Mouse (Mus musculus) kidney, embryonic 14.5 days (tissue): ENCODE results near the gene Fanci. TPM values are rescaled to one million over a fixed set of nuclear protein-coding genes. Genes with fewer than 3 reads are reported as not detected.

Source experiments
- ATAC-seq: fragments of 200-750 bp; cut with Nextera tagmentation; 2 replicates; pipeline ENCODE4 v1.8.0; 2017; ENCODE audit warnings: moderate number of reproducible peaks, mild to moderate bottlenecking, moderate TSS enrichment, moderate library complexity; ENCODE audit not compliant: low FRiP score, low TSS enrichment
- H3K27ac ChIP-seq: fragments of 300-500 bp; sonication (generic); 2 replicates; pipeline ENCODE4 v1.5.1; 2014; ENCODE audit warnings: low read depth, mild to moderate bottlenecking, low read length, moderate library complexity, mixed read lengths
- H3K27me3 ChIP-seq: fragments of 300-500 bp; sonication (generic); 2 replicates; pipeline ENCODE4 v1.6.1; 2014; ENCODE audit warnings: mild to moderate bottlenecking, low read length; ENCODE audit not compliant: control insufficient read depth, insufficient read depth
- H3K36me3 ChIP-seq: fragments of 300-500 bp; sonication (generic); 2 replicates; pipeline ENCODE4 v1.6.1; 2014; ENCODE audit warnings: low read length, mixed read lengths; ENCODE audit not compliant: control insufficient read depth, insufficient read depth
- H3K4me1 ChIP-seq: fragments of 300-500 bp; sonication (generic); 2 replicates; pipeline ENCODE4 v1.6.1; 2014; ENCODE audit warnings: low read length, mixed read lengths; ENCODE audit not compliant: control insufficient read depth, insufficient read depth
- H3K4me2 ChIP-seq: fragments of 300-500 bp; sonication (generic); replicated peaks from 2 replicates; pipeline ENCODE4 v1.6.1; 2014; ENCODE audit warnings: low read depth, mild to moderate bottlenecking, low read length
- H3K4me3 ChIP-seq: fragments of 300-500 bp; sonication (generic); 2 replicates; pipeline ENCODE4 v1.5.1; 2014; ENCODE audit warnings: mild to moderate bottlenecking, low read length
- H3K9ac ChIP-seq: fragments of 300-500 bp; sonication (generic); 2 replicates; pipeline ENCODE4 v1.6.1; 2014; ENCODE audit warnings: low read depth, mild to moderate bottlenecking, low read length, moderate library complexity
- H3K9me3 ChIP-seq: fragments of 300-500 bp; sonication (generic); 2 replicates; pipeline ENCODE4 v1.6.1; 2016; ENCODE audit warnings: low read length; ENCODE audit not compliant: control insufficient read depth
- WGBS: fragments of 180-500 bp; shearing (Covaris S2); extraction: QIAGEN DNeasy Blood & Tissue Kit; methylation state at CpG from one replicate; pipeline ENCODE4 v1.1.7; 2014; 5-methylcytosine and 5-hydroxymethylcytosine counted together
- polyA plus RNA-seq: library from polyadenylated mRNA; unstranded; fragments of >200 nt; fragmentation: Nextera tagmentation; extraction: Ambion mirVana; gene quantifications from 2 replicates; pipeline ENCODE4 v1.2.1, GENCODE M21; 2014

Gene Fanci
- polyA plus RNA-seq, 1 experiment from 2014 or later = 13.5 TPM

DNA sequence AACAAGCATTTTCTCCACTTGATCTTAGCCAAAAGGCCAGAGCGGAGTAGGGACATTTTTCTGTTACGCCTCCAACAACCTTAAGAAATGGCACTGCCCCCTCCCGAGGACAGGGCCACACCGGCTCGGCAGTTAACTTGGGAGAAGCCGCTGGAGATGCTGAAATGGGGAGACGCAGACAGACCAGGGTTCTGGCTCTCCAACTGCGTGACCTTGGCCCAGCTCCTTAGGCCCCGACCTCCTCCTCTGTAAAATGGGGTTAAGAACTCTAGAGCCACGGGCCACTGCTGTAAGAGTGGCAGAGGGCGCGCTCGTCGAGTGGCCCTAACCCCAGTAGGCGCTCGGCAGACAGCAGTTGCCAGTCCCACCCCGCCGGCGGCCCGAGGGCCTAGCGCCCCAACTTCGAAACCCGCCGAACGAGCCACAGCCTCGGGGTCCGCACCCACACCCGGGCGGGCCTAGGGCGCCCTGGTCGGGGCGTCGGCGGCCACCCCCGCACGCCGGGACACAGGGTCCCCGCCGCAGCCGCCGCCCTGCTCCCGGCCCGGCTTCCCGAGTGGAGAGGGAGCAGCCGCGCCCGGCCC is 73.8 kb downstream of the Fanci start:
- ATAC-seq = peak; percentile 57
- Histone ChIP-seq H3K9ac (peak overlapping the region; percentile 91), H3K4me2 (peak overlapping the region; percentile 94), H3K36me3 (peaks cover 26% of the 10 kb centered on the region), H3K27me3 (no peaks in the 10 kb centered on the region), H3K4me3 (peak overlapping the region; percentile 87), H3K9me3 (no peaks in the 10 kb centered on the region), H3K27ac (peak overlapping the region; percentile 76), H3K4me1 (peaks cover 24% of the 10 kb centered on the region)
- under 1% methylated on average over 46 of the region's 47 CpGs for WGBS

DNA sequence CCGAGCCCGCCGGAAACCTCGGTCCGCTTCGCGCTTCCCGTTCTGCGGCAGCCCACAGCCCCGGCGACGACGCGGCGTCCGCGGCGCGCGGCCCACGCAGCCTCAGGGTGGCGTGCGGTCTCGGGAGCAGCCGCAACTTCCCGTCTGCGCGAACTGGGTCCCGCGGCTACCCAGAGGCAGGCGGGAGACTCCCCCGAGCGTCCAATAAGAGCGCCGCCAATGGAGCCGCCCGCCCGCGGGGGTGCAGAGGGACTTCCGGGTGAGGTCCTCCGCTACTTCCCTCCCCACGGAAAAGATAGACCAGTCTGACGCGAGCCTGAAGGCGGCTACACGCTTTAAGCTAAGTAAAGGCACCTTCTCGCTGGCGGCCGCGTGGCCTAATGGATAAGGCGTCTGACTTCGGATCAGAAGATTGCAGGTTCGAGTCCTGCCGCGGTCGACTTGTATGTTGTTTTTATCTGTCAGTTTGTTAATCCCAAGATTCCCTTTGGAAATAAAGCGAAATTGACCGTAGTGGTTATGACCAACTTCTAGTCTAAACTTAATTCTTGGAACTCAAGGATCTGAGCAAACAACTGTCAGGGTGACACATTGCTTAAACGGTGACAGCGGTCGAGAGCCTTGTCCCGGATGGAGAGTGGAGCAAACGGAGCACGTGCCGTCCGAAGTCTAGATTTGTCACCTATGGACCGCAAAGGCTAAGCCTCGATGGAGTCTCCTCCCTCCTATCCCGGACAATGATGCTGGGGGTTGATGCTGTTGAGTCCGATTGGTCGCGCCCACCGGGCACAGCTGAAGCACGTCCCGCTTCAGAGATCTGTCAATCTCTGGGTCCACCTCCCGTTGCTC is 74.5 kb downstream of the Fanci start, which contains the start of gene Polg:
Polg (minus strand) TSS at position 310 of the 849 bp plus-strand sequence.
- H3K4me1 ChIP-seq = peaks cover 24% of the 10 kb centered on the region
- peaks cover 19% of the 10 kb centered on the region for H3K36me3 ChIP-seq
- peak within 1 kb of the TSS; percentile 91 for H3K9ac ChIP-seq
- H3K9me3 ChIP-seq = no peaks in the 10 kb centered on the region
- peak within 1 kb of the TSS; percentile 87 for H3K4me3 ChIP-seq
- peak; percentile 98 for ATAC-seq
- whole genome bisulfite sequencing = under 1% methylated on average over 76 of the region's 76 CpGs
- no peaks in the 10 kb centered on the region for H3K27me3 ChIP-seq
- peak within 1 kb of the TSS; percentile 76 for H3K27ac ChIP-seq
- peak within 1 kb of the TSS; percentile 94 for H3K4me2 ChIP-seq

DNA sequence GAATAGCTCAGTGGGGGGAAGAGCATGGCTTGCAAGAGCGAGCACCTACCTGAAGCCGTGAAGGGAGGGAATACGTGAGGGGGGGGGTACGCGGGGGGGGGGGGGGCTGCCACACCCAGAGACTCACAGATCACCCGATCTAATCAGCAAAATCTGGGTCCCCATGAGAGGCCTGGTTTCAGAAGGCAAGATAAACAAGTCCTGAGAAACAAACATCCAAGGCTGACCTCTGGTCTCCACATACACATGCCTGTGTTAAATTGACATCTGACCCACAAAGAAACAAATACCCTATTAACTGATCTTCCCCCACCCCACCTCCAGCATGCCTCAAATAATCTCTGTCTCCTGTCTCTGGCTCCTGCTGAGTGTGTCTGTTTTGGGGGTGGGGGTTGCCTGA is 76.2 kb downstream of the Fanci start:
- Histone ChIP-seq H3K4me2 (peak overlapping the region; percentile 94), H3K9me3 (no peaks in the 10 kb centered on the region), H3K4me3 (peak overlapping the region; percentile 87; the same call in 1 of the 2 replicates), H3K36me3 (peaks cover 6% of the 10 kb centered on the region; the same call in 1 of the 2 replicates), H3K4me1 (peaks cover 24% of the 10 kb centered on the region), H3K9ac (no peak overlapping the region), H3K27me3 (no peaks in the 10 kb centered on the region), H3K27ac (no peak overlapping the region)
- WGBS = 6% methylated on average over 5 of the region's 6 CpGs
- ATAC-seq = no peak

DNA sequence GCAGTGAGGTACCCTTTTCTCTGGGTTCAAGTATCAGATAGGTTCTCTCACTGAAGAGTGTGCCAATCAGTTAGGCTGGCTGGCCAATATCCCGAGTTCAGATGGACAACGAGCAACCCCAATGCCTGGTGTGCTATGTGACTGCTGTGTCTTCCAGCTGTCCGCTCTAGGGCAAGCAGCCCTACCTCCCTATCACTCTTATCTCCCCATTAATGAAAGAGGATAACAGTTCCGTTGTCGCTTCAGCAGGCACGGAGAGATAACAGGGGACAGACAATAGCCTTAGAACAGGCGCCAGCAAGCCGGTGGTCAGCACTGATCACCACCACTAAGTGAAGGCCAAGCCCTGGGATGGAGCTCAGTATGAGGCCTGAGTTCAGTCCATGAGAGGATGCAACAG is 77.3 kb downstream of the Fanci start:
- H3K9ac ChIP-seq = no peak overlapping the region
- H3K4me1 ChIP-seq = peaks cover 23% of the 10 kb centered on the region
- no peaks in the 10 kb centered on the region for H3K27me3 ChIP-seq
- no peaks in the 10 kb centered on the region for H3K9me3 ChIP-seq
- H3K36me3 ChIP-seq = no peaks in the 10 kb centered on the region
- no peak overlapping the region for H3K4me2 ChIP-seq
- ATAC-seq = no peak
- no peak overlapping the region for H3K4me3 ChIP-seq
- WGBS = 73% methylated on average over 8 of the region's 8 CpGs
- no peak overlapping the region for H3K27ac ChIP-seq

DNA sequence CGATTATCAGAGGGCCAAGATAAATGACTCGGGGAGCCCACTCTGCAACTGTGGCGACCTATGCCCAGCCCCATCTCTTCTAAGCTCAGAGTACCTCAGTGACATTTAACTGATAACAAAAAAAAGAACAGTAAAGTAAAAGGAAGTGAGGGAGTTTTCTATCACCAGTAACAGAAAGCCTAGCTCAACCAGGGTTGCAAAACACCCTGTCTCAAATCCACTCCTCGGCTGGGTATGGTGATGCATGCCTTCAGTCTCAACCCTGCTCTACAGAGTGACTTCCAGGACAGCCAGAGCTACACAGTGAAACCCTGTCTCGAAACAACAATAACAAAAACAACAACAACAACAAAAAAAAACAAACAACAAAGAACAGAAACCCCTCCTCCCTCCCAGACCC is 78.0 kb downstream of the Fanci start:
- no peak overlapping the region for H3K4me2 ChIP-seq
- no peak overlapping the region for H3K27ac ChIP-seq
- no peak overlapping the region for H3K9ac ChIP-seq
- H3K36me3 ChIP-seq = no peaks in the 10 kb centered on the region
- ATAC-seq = no peak
- H3K4me3 ChIP-seq = no peak overlapping the region
- no peaks in the 10 kb centered on the region for H3K9me3 ChIP-seq
- H3K4me1 ChIP-seq = peaks cover 15% of the 10 kb centered on the region
- H3K27me3 ChIP-seq = no peaks in the 10 kb centered on the region
- 82% methylated on average over 5 of the region's 5 CpGs for WGBS

DNA sequence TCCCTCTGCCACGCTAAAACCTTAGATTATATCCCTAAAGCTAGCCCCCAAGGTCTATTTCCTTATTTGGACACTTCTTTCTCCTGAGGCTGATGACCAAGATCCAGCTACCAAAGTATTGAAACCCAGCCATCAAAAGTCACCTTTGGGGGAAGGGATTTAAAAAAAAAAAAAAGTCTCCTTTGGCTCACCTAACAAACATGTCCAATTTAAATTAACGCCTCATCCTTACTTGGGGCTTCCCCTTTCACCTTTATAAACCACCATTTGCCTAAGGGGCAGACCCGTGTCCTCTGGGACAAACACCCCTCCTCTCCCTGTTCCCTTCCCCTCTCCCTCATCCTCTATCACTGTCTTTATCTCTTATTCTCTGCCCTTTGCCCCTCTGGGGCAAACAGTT is 79.0 kb downstream of the Fanci start:
- Histone ChIP-seq H3K27ac (no peak overlapping the region), H3K4me1 (peaks cover 11% of the 10 kb centered on the region; the same call in 1 of the 2 replicates), H3K4me2 (no peak overlapping the region), H3K4me3 (no peak overlapping the region), H3K9ac (no peak overlapping the region), H3K36me3 (no peaks in the 10 kb centered on the region), H3K27me3 (no peaks in the 10 kb centered on the region), H3K9me3 (no peaks in the 10 kb centered on the region)
- WGBS = 62% methylated on average over 3 of the region's 3 CpGs
- ATAC-seq = no peak

DNA sequence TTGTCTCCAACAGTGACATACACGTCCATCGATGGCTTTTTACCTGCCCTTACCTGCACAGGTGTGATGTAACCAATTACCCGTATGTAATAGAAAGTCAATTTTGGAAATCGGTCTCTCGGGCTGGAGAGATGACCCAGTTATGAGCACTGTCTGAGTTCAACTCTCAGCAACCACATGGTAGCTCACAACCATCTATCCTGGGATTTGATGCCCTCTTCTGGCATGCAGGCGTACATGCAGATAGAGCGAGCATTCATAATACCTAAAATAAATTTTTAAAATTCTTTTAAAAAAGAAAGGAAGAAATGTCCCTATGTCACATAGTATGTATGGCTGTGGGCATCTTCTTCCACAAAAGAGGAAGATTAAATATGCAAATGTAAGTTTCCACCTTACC is 79.7 kb downstream of the Fanci start:
- Histone ChIP-seq H3K4me1 (peaks cover 11% of the 10 kb centered on the region; the same call in 1 of the 2 replicates), H3K27me3 (no peaks in the 10 kb centered on the region), H3K36me3 (no peaks in the 10 kb centered on the region), H3K4me3 (no peak overlapping the region), H3K9ac (no peak overlapping the region), H3K27ac (no peak overlapping the region), H3K9me3 (no peaks in the 10 kb centered on the region), H3K4me2 (no peak overlapping the region)
- ATAC-seq = no peak
- WGBS = 69% methylated on average over 7 of the region's 7 CpGs

DNA sequence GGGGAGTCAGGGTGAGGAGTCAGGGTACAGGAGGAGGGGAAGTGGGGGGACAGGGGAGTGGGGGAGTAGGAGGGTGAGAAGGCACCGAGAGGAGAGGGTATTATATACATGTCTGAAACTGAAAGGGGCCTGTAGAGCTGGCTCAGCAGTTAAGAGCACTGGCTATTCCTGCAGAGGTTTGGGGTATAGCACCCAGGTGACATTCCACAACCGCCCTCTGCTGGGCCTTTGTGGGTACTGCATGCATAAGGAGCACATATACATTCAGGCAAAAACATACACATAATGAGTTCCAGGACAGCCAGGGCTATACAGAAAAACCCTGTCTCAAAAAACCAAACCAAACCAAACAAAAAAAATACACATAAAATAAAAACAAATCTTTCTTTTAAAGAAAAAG is 81.1 kb downstream of the Fanci start:
- peaks cover 7% of the 10 kb centered on the region; the same call in 1 of the 2 replicates for H3K4me1 ChIP-seq
- H3K9me3 ChIP-seq = no peaks in the 10 kb centered on the region
- no peak for ATAC-seq
- no peak overlapping the region for H3K4me2 ChIP-seq
- H3K36me3 ChIP-seq = no peaks in the 10 kb centered on the region
- H3K27me3 ChIP-seq = no peaks in the 10 kb centered on the region
- WGBS = 48% methylated on average over 2 of the region's 2 CpGs
- no peak overlapping the region for H3K27ac ChIP-seq
- H3K9ac ChIP-seq = no peak overlapping the region
- H3K4me3 ChIP-seq = no peak overlapping the region
